Mouse (Mus musculus) limb, embryonic 13.5 days (tissue): Measurements from ENCODE around the gene Tmem8b. TPM values are rescaled to one million over a fixed set of nuclear protein-coding genes. Genes with fewer than 3 reads are reported as not detected.

ENCODE experiments used
- ATAC-seq: fragments of 200-750 bp; cut with Nextera tagmentation; 2 replicates; pipeline ENCODE4 v1.8.0; 2017; ENCODE audit warnings: low read depth, moderate number of reproducible peaks, moderate TSS enrichment; ENCODE audit not compliant: low FRiP score
- H3K27ac ChIP-seq: fragments of 300-500 bp; sonication (generic); 2 replicates; pipeline ENCODE4 v1.5.1; 2015; ENCODE audit warnings: inconsistent platforms, mild to moderate bottlenecking, moderate library complexity
- H3K27me3 ChIP-seq: fragments of 300-500 bp; sonication (generic); 2 replicates; pipeline ENCODE4 v1.6.1; 2015; ENCODE audit warnings: mild to moderate bottlenecking, inconsistent platforms
- H3K36me3 ChIP-seq: fragments of 300-500 bp; sonication (generic); 2 replicates; pipeline ENCODE4 v1.6.1; 2015; ENCODE audit warnings: inconsistent platforms, mild to moderate bottlenecking, moderate library complexity
- H3K4me1 ChIP-seq: fragments of 300-500 bp; sonication (generic); 2 replicates; pipeline ENCODE4 v1.6.1; 2015; ENCODE audit warnings: inconsistent platforms
- H3K4me2 ChIP-seq: fragments of 300-500 bp; sonication (generic); replicated peaks from 2 replicates; pipeline ENCODE4 v1.6.1; 2015; ENCODE audit warnings: inconsistent platforms, mild to moderate bottlenecking, moderate library complexity
- H3K4me3 ChIP-seq: fragments of 300-500 bp; sonication (generic); 2 replicates; pipeline ENCODE4 v1.5.1; 2015; ENCODE audit warnings: moderate library complexity, mild to moderate bottlenecking, inconsistent platforms
- H3K9ac ChIP-seq: fragments of 300-500 bp; sonication (generic); 2 replicates; pipeline ENCODE4 v1.6.1; 2015; ENCODE audit warnings: mild to moderate bottlenecking, inconsistent platforms
- H3K9me3 ChIP-seq: fragments of 300-500 bp; sonication (generic); 2 replicates; pipeline ENCODE4 v1.6.1; 2016; ENCODE audit warnings: inconsistent platforms
- WGBS: fragments of 180-500 bp; shearing (Covaris S2); methylation state at CpG from one replicate; pipeline ENCODE4 v1.1.7; 2015; 5-methylcytosine and 5-hydroxymethylcytosine counted together
- polyA plus RNA-seq: library from polyadenylated mRNA; unstranded; fragments of >200 nt; fragmentation: Nextera tagmentation; extraction: Ambion mirVana; gene quantifications from 2 replicates; pipeline ENCODE4 v1.2.1, GENCODE M21; 2015

Tmem8b gene
- polyA plus RNA-seq, 1 experiment from 2014 or later: 7.8 TPM

GRCm38 (mm10) chr4:43634621-43635374, 34.0 kb upstream of the Tmem8b start:
- no peaks in the 10 kb centered on the region for H3K9me3 ChIP-seq
- peak overlapping the region; percentile 94; the same call in 1 of the 2 replicates for H3K4me2 ChIP-seq
- H3K27me3 ChIP-seq: peaks cover 9% of the 10 kb centered on the region; the same call in 1 of the 2 replicates
- no peak overlapping the region for H3K4me3 ChIP-seq
- no peak overlapping the region for H3K27ac ChIP-seq
- no peaks in the 10 kb centered on the region for H3K36me3 ChIP-seq
- 86% methylated on average over 7 of the region's 7 CpGs for WGBS
- no peak for ATAC-seq
- H3K4me1 ChIP-seq: peaks cover 45% of the 10 kb centered on the region
- no peak overlapping the region for H3K9ac ChIP-seq

GRCm38 (mm10) chr4:43636751-43637150, 32.0 kb upstream of the Tmem8b start:
- ATAC-seq: no peak
- Histone ChIP-seq H3K27me3 (peaks cover 9% of the 10 kb centered on the region; the same call in 1 of the 2 replicates), H3K4me1 (peaks cover 36% of the 10 kb centered on the region), H3K4me2 (no peak overlapping the region), H3K9ac (no peak overlapping the region), H3K27ac (no peak overlapping the region), H3K4me3 (no peak overlapping the region), H3K9me3 (no peaks in the 10 kb centered on the region), H3K36me3 (peaks cover 10% of the 10 kb centered on the region)
- 79% methylated on average over 6 of the region's 6 CpGs for WGBS

- H3K36me3 ChIP-seq: peaks cover 39% of the 10 kb centered on the region
- H3K4me3 ChIP-seq: no peak overlapping the region
- H3K9ac ChIP-seq: no peak overlapping the region
- H3K4me2 ChIP-seq: no peak overlapping the region
- no peaks in the 10 kb centered on the region for H3K9me3 ChIP-seq
- no peaks in the 10 kb centered on the region for H3K27me3 ChIP-seq
- no peak for ATAC-seq
- 68% methylated on average over 9 of the region's 9 CpGs for WGBS
- peaks cover 3% of the 10 kb centered on the region; the same call in 1 of the 2 replicates for H3K4me1 ChIP-seq
- no peak overlapping the region for H3K27ac ChIP-seq
Measured at GRCm38 (mm10) chr4:43640076-43640475, 28.7 kb upstream of the Tmem8b start.

- Histone ChIP-seq H3K4me1 (no peaks in the 10 kb centered on the region), H3K9ac (no peak overlapping the region), H3K36me3 (peaks cover 42% of the 10 kb centered on the region), H3K4me3 (no peak overlapping the region), H3K4me2 (no peak overlapping the region), H3K27ac (no peak overlapping the region), H3K27me3 (no peaks in the 10 kb centered on the region), H3K9me3 (no peaks in the 10 kb centered on the region)
- no peak for ATAC-seq
- WGBS: 83% methylated on average over 6 of the region's 6 CpGs
Measured at GRCm38 (mm10) chr4:43640491-43640890, 28.3 kb upstream of the Tmem8b start.

GRCm38 (mm10) chr4:43649783-43650182, 19.0 kb upstream of the Tmem8b start:
- H3K36me3 ChIP-seq: peaks cover 72% of the 10 kb centered on the region
- no peak overlapping the region for H3K4me3 ChIP-seq
- H3K27me3 ChIP-seq: no peaks in the 10 kb centered on the region
- H3K9me3 ChIP-seq: peaks cover 8% of the 10 kb centered on the region; the same call in 1 of the 2 replicates
- no peak overlapping the region for H3K9ac ChIP-seq
- no peak for ATAC-seq
- 94% methylated on average over 3 of the region's 3 CpGs for WGBS
- H3K4me2 ChIP-seq: no peak overlapping the region
- H3K27ac ChIP-seq: no peak overlapping the region
- H3K4me1 ChIP-seq: no peaks in the 10 kb centered on the region; the same call in 1 of the 2 replicates

- 87% methylated on average over 4 of the region's 4 CpGs for WGBS
- Histone ChIP-seq H3K36me3 (peaks cover 45% of the 10 kb centered on the region), H3K9me3 (peaks cover 8% of the 10 kb centered on the region; the same call in 1 of the 2 replicates), H3K4me3 (peak overlapping the region; percentile 25; the same call in 1 of the 2 replicates), H3K4me1 (peaks cover 10% of the 10 kb centered on the region), H3K27me3 (no peaks in the 10 kb centered on the region), H3K4me2 (peak overlapping the region; percentile 55), H3K27ac (no peak overlapping the region), H3K9ac (no peak overlapping the region)
- no peak for ATAC-seq
Measured at GRCm38 (mm10) chr4:43652726-43653125, 16.0 kb upstream of the Tmem8b start.

GRCm38 (mm10) chr4:43653161-43654015, 15.4 kb upstream of the Tmem8b start, which contains the start of gene Spag8:
Gene Spag8, minus strand, starts transcription at chr4:43653594.
- Histone ChIP-seq H3K27ac (no peak within 1 kb of the TSS), H3K27me3 (no peaks in the 10 kb centered on the region), H3K4me3 (peak within 1 kb of the TSS; percentile 25), H3K4me1 (peaks cover 10% of the 10 kb centered on the region), H3K36me3 (peaks cover 38% of the 10 kb centered on the region), H3K9ac (no peak within 1 kb of the TSS), H3K9me3 (peaks cover 8% of the 10 kb centered on the region; the same call in 1 of the 2 replicates), H3K4me2 (peak within 1 kb of the TSS; percentile 55)
- 19% methylated on average over 24 of the region's 24 CpGs for WGBS
- ATAC-seq: no peak

GRCm38 (mm10) chr4:43655656-43656338, 13.0 kb upstream of the Tmem8b start:
- ATAC-seq: peak; percentile 49

GRCm38 (mm10) chr4:43656339-43657109, 12.2 kb upstream of the Tmem8b start, which contains the start of gene Hint2:
Gene Hint2, minus strand, starts transcription at chr4:43656466.
- ATAC-seq: peak; percentile 98
- under 1% methylated on average over 33 of the region's 34 CpGs for WGBS

More at GRCm38 (mm10) chr4:43655656-43656338, 13.0 kb upstream of the Tmem8b start:
- Histone ChIP-seq H3K4me3 (peak overlapping the region; percentile 82), H3K36me3 (peaks cover 17% of the 10 kb centered on the region), H3K27ac (peak overlapping the region; percentile 85), H3K27me3 (peaks cover 10% of the 10 kb centered on the region), H3K9ac (peak overlapping the region; percentile 91), H3K4me2 (peak overlapping the region; percentile 77), H3K4me1 (peaks cover 10% of the 10 kb centered on the region), H3K9me3 (no peaks in the 10 kb centered on the region)
- 5% methylated on average over 34 of the region's 34 CpGs for WGBS

GRCm38 (mm10) chr4:43657146-43657545, 11.6 kb upstream of the Tmem8b start:
- WGBS: 53% methylated on average over 4 of the region's 4 CpGs
- no peak overlapping the region for H3K27ac ChIP-seq
- H3K36me3 ChIP-seq: 0 out of 2 replicates have a peak, but pooled peaks cover 5% of the 10 kb centered on the region
- H3K4me2 ChIP-seq: peak overlapping the region; percentile 77
- peak overlapping the region; percentile 82 for H3K4me3 ChIP-seq
- ATAC-seq: no peak
- no peak overlapping the region for H3K9ac ChIP-seq
- peaks cover 24% of the 10 kb centered on the region for H3K27me3 ChIP-seq
- peaks cover 10% of the 10 kb centered on the region for H3K4me1 ChIP-seq
- H3K9me3 ChIP-seq: no peaks in the 10 kb centered on the region

More at GRCm38 (mm10) chr4:43656339-43657109, 12.2 kb upstream of the Tmem8b start, which contains the start of gene Hint2:
- Histone ChIP-seq H3K27ac (peak within 1 kb of the TSS; percentile 85), H3K4me1 (peaks cover 10% of the 10 kb centered on the region), H3K27me3 (peaks cover 17% of the 10 kb centered on the region), H3K9me3 (no peaks in the 10 kb centered on the region), H3K4me3 (peak within 1 kb of the TSS; percentile 82), H3K36me3 (peaks cover 10% of the 10 kb centered on the region), H3K9ac (peak within 1 kb of the TSS; percentile 91), H3K4me2 (peak within 1 kb of the TSS; percentile 77)

GRCm38 (mm10) chr4:43666412-43666811, 2.4 kb upstream of the Tmem8b start:
- Histone ChIP-seq H3K36me3 (no peaks in the 10 kb centered on the region), H3K9me3 (no peaks in the 10 kb centered on the region), H3K9ac (no peak overlapping the region), H3K27ac (no peak overlapping the region), H3K4me1 (peaks cover 26% of the 10 kb centered on the region), H3K27me3 (peaks cover 57% of the 10 kb centered on the region), H3K4me3 (no peak overlapping the region), H3K4me2 (no peak overlapping the region)
- no peak for ATAC-seq
- 19% methylated on average over 4 of the region's 4 CpGs for WGBS
